Comparison of ENCODE assay signal across 12 mouse cellular contexts in the genomic region with DNA sequence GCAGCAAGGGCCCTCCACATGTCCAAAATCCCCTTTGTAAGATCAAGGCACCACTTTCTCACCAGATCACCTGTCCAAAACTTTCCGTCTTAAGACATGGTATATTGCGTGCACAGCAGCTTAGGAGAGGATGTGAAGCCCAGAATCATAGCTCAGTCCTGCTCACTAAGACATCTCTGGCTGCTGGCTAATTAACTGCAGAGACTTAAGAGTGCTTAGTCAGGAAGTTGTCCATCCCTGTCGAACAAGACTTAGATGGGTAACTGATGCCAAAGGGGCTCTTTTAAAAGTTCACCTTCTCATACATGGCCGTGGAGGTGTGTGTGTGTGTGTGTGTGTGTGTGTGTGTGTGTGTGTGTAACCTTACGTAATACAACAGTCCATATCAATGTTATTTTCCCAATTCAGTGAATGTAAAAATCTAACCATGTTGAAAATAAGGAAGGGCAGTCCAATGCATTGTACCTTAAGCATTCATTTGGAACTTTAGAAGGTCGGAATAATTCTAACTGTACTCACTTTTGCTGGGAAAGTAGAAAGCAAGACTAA.
DNase-seq lines count a peak whose midpoint lies in the region; ATAC-seq and TF ChIP-seq lines count a peak whose summit lies in the region.
"Had no signal": no experiment of that assay in that cellular context is flagged by ENCODE, and none has a peak within 500 bp of the region (broad histone marks: within the 10 kb centered on the region; RNA-seq: fewer than 3 reads in every experiment).

No protein-coding gene starts in this region.

- H3K4me1 ChIP-seq in midbrain, embryonic 11.5 days (ENCODE audit: control insufficient read depth, insufficient read depth, low read length): no peaks in the 10 kb centered on the region
- peaks cover 20% of the 10 kb centered on the region for H3K4me1 ChIP-seq in midbrain, embryonic 10.5 days
- H3K4me1 ChIP-seq in midbrain, embryonic 13.5 days (replicated peaks): peaks cover 24% of the 10 kb centered on the region
- peaks cover 11% of the 10 kb centered on the region; the same call in 1 of the 2 replicates for H3K4me1 ChIP-seq in liver, postnatal 0 days (ENCODE audit: insufficient read depth)

- H3K4me2 ChIP-seq in midbrain, embryonic 11.5 days: peak overlapping the region; percentile 93; the same call in 1 of the 2 replicates
- H3K4me2 ChIP-seq in midbrain, embryonic 13.5 days (replicated peaks): peak overlapping the region; percentile 97
- no peak overlapping the region for H3K4me2 ChIP-seq in liver, postnatal 0 days (ENCODE audit: low read depth, low read length)
- H3K4me2 ChIP-seq: liver, embryonic 15.5 days had no signal

- DNase-seq in gastrocnemius, adult 2 months: no peak
- DNase-seq in gastrocnemius, postnatal 10 days: no peak
- DNase-seq in midbrain, embryonic 11.5 days (ENCODE audit: low spot score, missing footprints): peak; percentile 83
- DNase-seq in midbrain, embryonic 10.5 days (ENCODE audit: low spot score): no peak
- no peak for DNase-seq in liver, postnatal 0 days
- no peak for DNase-seq in cerebellum, adult 9-11 months
- DNase-seq in testis, postnatal 14 days (ENCODE audit: low spot score): no peak
- DNase-seq: cerebellum, adult 11 months; gastrocnemius, postnatal 14 days; heart, postnatal 14 days had no signal

- TF ChIP-seq CTCF in gastrocnemius, adult 2 months (IDR thresholded peaks at IDR 0.05): no peak
- TF ChIP-seq CTCF in liver, postnatal 0 days (IDR thresholded peaks at IDR 0.05; ENCODE audit: low read depth): no peak

- no peak overlapping the region for H3K9ac ChIP-seq in midbrain, embryonic 11.5 days (ENCODE audit: low read length)
- H3K9ac ChIP-seq in midbrain, embryonic 13.5 days (replicated peaks): no peak overlapping the region
- no peak overlapping the region for H3K9ac ChIP-seq in liver, postnatal 0 days (replicated peaks)
- H3K9ac ChIP-seq: liver, embryonic 15.5 days had no signal

- no peak for ATAC-seq in midbrain, embryonic 11.5 days (ENCODE audit: low FRiP score)
- no peak for ATAC-seq in midbrain, embryonic 13.5 days
- ATAC-seq in liver, postnatal 0 days: no peak

- TF ChIP-seq EP300 in liver, postnatal 0 days (IDR thresholded peaks at IDR 0.05; ENCODE audit: low read depth): no peak

- no peaks in the 10 kb centered on the region for H3K36me3 ChIP-seq in midbrain, embryonic 11.5 days (ENCODE audit: control insufficient read depth, insufficient read depth, low read length)
- H3K36me3 ChIP-seq in midbrain, embryonic 10.5 days: no peaks in the 10 kb centered on the region
- no peaks in the 10 kb centered on the region for H3K36me3 ChIP-seq in midbrain, embryonic 13.5 days
- no peaks in the 10 kb centered on the region for H3K36me3 ChIP-seq in liver, postnatal 0 days (replicated peaks; ENCODE audit: insufficient read depth, low read length)
- H3K36me3 ChIP-seq: liver, embryonic 15.5 days had no signal

- intact Hi-C loops in gastrocnemius, adult 2 months (cut with DNase I): no loop called here

- H3K27ac ChIP-seq in gastrocnemius, adult 2 months: no peak overlapping the region
- H3K27ac ChIP-seq in midbrain, embryonic 11.5 days (ENCODE audit: low read depth, low read length): no peak overlapping the region
- H3K27ac ChIP-seq in midbrain, embryonic 10.5 days (replicated peaks): no peak overlapping the region
- no peak overlapping the region for H3K27ac ChIP-seq in midbrain, embryonic 13.5 days
- H3K27ac ChIP-seq in liver, postnatal 0 days (ENCODE audit: low read depth): no peak overlapping the region
- H3K27ac ChIP-seq: liver, embryonic 15.5 days had no signal

- 78% methylated on average over 6 of the region's 6 CpGs for WGBS in midbrain, embryonic 11.5 days
- WGBS in midbrain, embryonic 10.5 days: 71% methylated on average over 6 of the region's 6 CpGs
- 81% methylated on average over 6 of the region's 6 CpGs for WGBS in midbrain, embryonic 13.5 days
- 67% methylated on average over 6 of the region's 6 CpGs for WGBS in liver, postnatal 0 days (ENCODE audit: insufficient replicate concordance)

- peak overlapping the region; percentile 85 for H3K4me3 ChIP-seq in gastrocnemius, adult 2 months
- H3K4me3 ChIP-seq in midbrain, embryonic 11.5 days (ENCODE audit: low read depth, low read length): no peak overlapping the region
- no peak overlapping the region for H3K4me3 ChIP-seq in midbrain, embryonic 10.5 days
- peak overlapping the region; percentile 75 for H3K4me3 ChIP-seq in midbrain, embryonic 13.5 days (replicated peaks)
- no peak overlapping the region for H3K4me3 ChIP-seq in liver, postnatal 0 days (ENCODE audit: low read depth, low read length)
- H3K4me3 ChIP-seq: liver, embryonic 15.5 days had no signal

- no peaks in the 10 kb centered on the region for H3K9me3 ChIP-seq in midbrain, embryonic 11.5 days (ENCODE audit: control insufficient read depth, low read length)
- no peaks in the 10 kb centered on the region for H3K9me3 ChIP-seq in midbrain, embryonic 10.5 days (replicated peaks)
- H3K9me3 ChIP-seq in midbrain, embryonic 13.5 days: no peaks in the 10 kb centered on the region
- no peaks in the 10 kb centered on the region for H3K9me3 ChIP-seq in liver, postnatal 0 days (ENCODE audit: low read length)
- H3K9me3 ChIP-seq: liver, embryonic 15.5 days had no signal

- H3K27me3 ChIP-seq in midbrain, embryonic 11.5 days (ENCODE audit: control insufficient read depth, insufficient read depth, low read length): peaks cover 16% of the 10 kb centered on the region; the same call in 1 of the 2 replicates
- peaks cover 58% of the 10 kb centered on the region for H3K27me3 ChIP-seq in midbrain, embryonic 10.5 days (ENCODE audit: low read depth, poor library complexity, severe bottlenecking)
- H3K27me3 ChIP-seq in midbrain, embryonic 13.5 days: peaks cover 17% of the 10 kb centered on the region; the same call in 1 of the 2 replicates
- peaks cover 42% of the 10 kb centered on the region for H3K27me3 ChIP-seq in liver, postnatal 0 days (ENCODE audit: insufficient read depth, low read length)

Comparison
In these comparisons a context has a peak if more than half of its experiments do, and no peak if none do; other contexts are left out.
1. H3K4me3 ChIP-seq: peak in gastrocnemius, adult 2 months (single experiment) and midbrain, embryonic 13.5 days (single experiment); none in midbrain, embryonic 11.5 days (single experiment), midbrain, embryonic 10.5 days (single experiment) and liver, postnatal 0 days (single experiment).